Mouse (Mus musculus): ENCODE measurements around the gene Psme1. TPM values are rescaled to one million over a fixed set of nuclear protein-coding genes. Genes with fewer than 3 reads are reported as not detected.

The Psme1 gene
- polyA plus RNA-seq, 1 experiment = 154 TPM

GRCm38 (mm10) chr14:55605743-55606459 is 28.0 kb downstream of the Psme1 start:
- no peak for TF ChIP-seq GATA1 (IDR thresholded peaks at IDR 0.05; ENCODE audit: low read length)

GRCm38 (mm10) chr14:55608339-55608738 is 30.4 kb downstream of the Psme1 start:
- no peak for TF ChIP-seq GATA1 (IDR thresholded peaks at IDR 0.05; ENCODE audit: low read length)

- TF ChIP-seq GATA1 (IDR thresholded peaks at IDR 0.05; ENCODE audit: low read length) = no peak
Observed at GRCm38 (mm10) chr14:55613346-55613745, 35.4 kb downstream of the Psme1 start.

- no peak for TF ChIP-seq GATA1 (IDR thresholded peaks at IDR 0.05; ENCODE audit: low read length)
Observed at GRCm38 (mm10) chr14:55614565-55615178, 36.7 kb downstream of the Psme1 start.

GRCm38 (mm10) chr14:55615876-55616275 is 38.0 kb downstream of the Psme1 start:
- no peak for TF ChIP-seq GATA1 (IDR thresholded peaks at IDR 0.05; ENCODE audit: low read length)

GRCm38 (mm10) chr14:55616844-55617243 is 38.9 kb downstream of the Psme1 start:
- TF ChIP-seq GATA1 (IDR thresholded peaks at IDR 0.05; ENCODE audit: low read length) = no peak

GRCm38 (mm10) chr14:55617822-55618221 is 39.9 kb downstream of the Psme1 start, which contains the start of gene Rec8:
Gene Rec8, plus strand, starts transcription at chr14:55618037.
- TF ChIP-seq GATA1 (IDR thresholded peaks at IDR 0.05; ENCODE audit: low read length) = no peak

- TF ChIP-seq GATA1 (IDR thresholded peaks at IDR 0.05; ENCODE audit: low read length) = peak; percentile 60
Observed at GRCm38 (mm10) chr14:55618486-55619195, 40.7 kb downstream of the Psme1 start.

- no peak for TF ChIP-seq GATA1 (IDR thresholded peaks at IDR 0.05; ENCODE audit: low read length)
Observed at GRCm38 (mm10) chr14:55628077-55628827, 50.3 kb downstream of the Psme1 start.

- no peak for TF ChIP-seq GATA1 (IDR thresholded peaks at IDR 0.05; ENCODE audit: low read length)
Observed at GRCm38 (mm10) chr14:55629312-55629711, 51.4 kb downstream of the Psme1 start.

Other genes starting within 250 kb of the Psme1 start
- gene Dhrs4, start 99.4 kb upstream of the Psme1 start, polyA plus RNA-seq (2012) = 70.2 and 97.5 TPM in 2 replicates
- gene Carmil3, start 87.5 kb upstream of the Psme1 start, polyA plus RNA-seq (2012) = 5.7 and 6.3 TPM in 2 replicates
- gene Cpne6, start 67.7 kb upstream of the Psme1 start, polyA plus RNA-seq (2012) = 0.09 TPM in 1 of 2 replicates, not detected in the other
- not detected in 2 replicates for gene Nrl, start 53.1 kb upstream of the Psme1 start, polyA plus RNA-seq (2012)
- gene Pck2, start 37.9 kb upstream of the Psme1 start, polyA plus RNA-seq (2012) = 36.2 and 48.8 TPM in 2 replicates
- gene Dcaf11, start 18.1 kb upstream of the Psme1 start, polyA plus RNA-seq (2012) = 39.9 and 43.0 TPM in 2 replicates
- gene A730061H03Rik, start 17.7 kb upstream of the Psme1 start, polyA plus RNA-seq (2012) = 0.41 TPM in 1 of 2 replicates, not detected in the other
- not detected in 2 replicates for gene Fitm1, start 2.5 kb upstream of the Psme1 start, polyA plus RNA-seq (2012)
- 21.8 and 22.3 TPM in 2 replicates for gene Emc9, start 7.2 kb downstream of the Psme1 start, polyA plus RNA-seq (2012)
- gene Psme2, start 13.0 kb downstream of the Psme1 start, polyA plus RNA-seq (2012) = 36.7 and 49.5 TPM in 2 replicates
- gene Rnf31, start 13.6 kb downstream of the Psme1 start, polyA plus RNA-seq (2012) = 27.7 and 31.5 TPM in 2 replicates
- gene Irf9, start 25.4 kb downstream of the Psme1 start, polyA plus RNA-seq (2012) = 18.0 and 38.7 TPM in 2 replicates
- gene Rec8, start 39.9 kb downstream of the Psme1 start, polyA plus RNA-seq (2012) = 51.2 and 93.7 TPM in 2 replicates
- gene Ipo4, start 57.8 kb downstream of the Psme1 start, polyA plus RNA-seq (2012) = 50.5 and 123 TPM in 2 replicates
- gene Gm49378, start 59.8 kb downstream of the Psme1 start, polyA plus RNA-seq (2012) = 3.7 TPM in 1 of 2 replicates, not detected in the other
- 14.7 and 17.9 TPM in 2 replicates for gene Tm9sf1, start 65.7 kb downstream of the Psme1 start, polyA plus RNA-seq (2012)
- 0.24 TPM in 2 replicates for gene Tssk4, start 72.1 kb downstream of the Psme1 start, polyA plus RNA-seq (2012)
- gene Mdp1, start 82.4 kb downstream of the Psme1 start, polyA plus RNA-seq (2012) = 13.0 and 22.6 TPM in 2 replicates
- 24.5 and 33.3 TPM in 2 replicates for gene Gmpr2, start 93.8 kb downstream of the Psme1 start, polyA plus RNA-seq (2012)
- gene Nedd8, start 94.0 kb downstream of the Psme1 start, polyA plus RNA-seq (2012) = 115 and 142 TPM in 2 replicates
- 44.5 and 52.2 TPM in 2 replicates for gene Tinf2, start 103.7 kb downstream of the Psme1 start, polyA plus RNA-seq (2012)
- gene Tgm1, start 135.8 kb downstream of the Psme1 start, polyA plus RNA-seq (2012) = 7.5 and 9.0 TPM in 2 replicates
- 19.2 and 26.8 TPM in 2 replicates for gene Rabggta, start 144.1 kb downstream of the Psme1 start, polyA plus RNA-seq (2012)
- gene Dhrs1, start 167.6 kb downstream of the Psme1 start, polyA plus RNA-seq (2012) = 2.0 and 3.8 TPM in 2 replicates
- gene Nop9, start 167.6 kb downstream of the Psme1 start, polyA plus RNA-seq (2012) = 49.1 and 80.2 TPM in 2 replicates
- gene Cideb, start 180.3 kb downstream of the Psme1 start, polyA plus RNA-seq (2012) = not detected in 2 replicates
- gene Ltb4r2, start 183.3 kb downstream of the Psme1 start, polyA plus RNA-seq (2012) = not detected in 2 replicates
- gene Ltb4r1, start 187.8 kb downstream of the Psme1 start, polyA plus RNA-seq (2012) = 0.21 TPM in 1 of 2 replicates, not detected in the other
- 0.01 and 0.06 TPM in 2 replicates for gene Adcy4, start 206.0 kb downstream of the Psme1 start, polyA plus RNA-seq (2012)
- 0.28 and 0.29 TPM in 2 replicates for gene Ripk3, start 210.7 kb downstream of the Psme1 start, polyA plus RNA-seq (2012)
- gene Nfatc4, start 245.0 kb downstream of the Psme1 start, polyA plus RNA-seq (2012) = 0.04 TPM in 1 of 2 replicates, not detected in the other